11 mouse cellular contexts compared by ENCODE assay signal in the genomic region with DNA sequence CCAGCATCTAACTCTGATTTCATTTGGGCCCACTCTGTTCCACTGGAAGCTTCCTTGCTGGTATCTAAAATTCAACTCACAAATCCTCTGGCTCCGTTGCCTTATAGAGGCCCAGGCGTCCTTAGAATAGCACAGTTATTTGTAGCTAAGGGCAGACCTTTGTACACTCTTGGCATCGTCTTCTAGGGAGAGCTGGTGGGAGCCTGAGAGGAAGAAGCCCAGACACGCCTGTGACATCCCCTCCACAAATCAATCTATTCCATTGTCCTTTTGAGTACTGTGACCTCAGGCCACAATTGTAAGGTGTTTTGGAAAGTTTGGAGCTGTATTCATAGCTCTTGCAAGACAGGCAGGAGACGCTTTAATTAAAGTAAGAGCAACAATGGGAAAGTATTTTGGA. TPM values are rescaled to one million over a fixed set of nuclear protein-coding genes. Genes with fewer than 3 reads are reported as not detected.
DNase-seq lines count a peak whose midpoint lies in the region; ATAC-seq lines count a peak whose summit lies in the region.
"Had no signal": no experiment of that assay in that cellular context is flagged by ENCODE, and none has a peak within 500 bp of the region (broad histone marks: within the 10 kb centered on the region; RNA-seq: fewer than 3 reads in every experiment).

No protein-coding gene starts in this region.

- H3K4me1 ChIP-seq in heart, embryonic 11.5 days (ENCODE audit: control insufficient read depth, insufficient read depth, low read length), result peaks cover 14% of the 10 kb centered on the region; the same call in 1 of the 2 replicates
- peaks cover 35% of the 10 kb centered on the region for H3K4me1 ChIP-seq in heart, embryonic 16.5 days (ENCODE audit: control insufficient read depth, insufficient read depth, low read length)

- no peak for ATAC-seq in heart, embryonic 11.5 days (replicated peaks; ENCODE audit: insufficient number of reproducible peaks, low FRiP score, low TSS enrichment)
- ATAC-seq in heart, embryonic 16.5 days (replicated peaks; ENCODE audit: extremely low read depth, insufficient read depth, low FRiP score), result peak; percentile 75
- ATAC-seq: forebrain, postnatal 0 days had no signal

- H3K27me3 ChIP-seq in heart, embryonic 11.5 days (ENCODE audit: control insufficient read depth, insufficient read depth, low read length), result no peaks in the 10 kb centered on the region
- no peaks in the 10 kb centered on the region for H3K27me3 ChIP-seq in heart, embryonic 16.5 days (ENCODE audit: control insufficient read depth, insufficient read depth, low read length)
- H3K27me3 ChIP-seq: lung, embryonic 15.5 days had no signal

- no peak overlapping the region for H3K4me3 ChIP-seq in heart, embryonic 11.5 days (ENCODE audit: low read depth, low read length)
- H3K4me3 ChIP-seq in heart, embryonic 16.5 days (ENCODE audit: low read length), result no peak overlapping the region
- H3K4me3 ChIP-seq: layer of hippocampus, adult 2 months; lung, embryonic 15.5 days had no signal

- H3K36me3 ChIP-seq in heart, embryonic 11.5 days (ENCODE audit: control insufficient read depth, insufficient read depth, low read length), result no peaks in the 10 kb centered on the region
- 0 out of 2 replicates have a peak, but pooled peaks cover 3% of the 10 kb centered on the region for H3K36me3 ChIP-seq in heart, embryonic 16.5 days (ENCODE audit: control insufficient read depth, insufficient read depth)
- H3K36me3 ChIP-seq: lung, embryonic 15.5 days had no signal

- DNase-seq in heart, adult 18-20 months, result peak; percentile 74 to 89
- peak; percentile 46 for DNase-seq in ZHBTc4 (ENCODE audit: low read depth, low spot score)
- DNase-seq in kidney, postnatal 25 days, result peak; percentile 57 to 81
- DNase-seq in right cerebral cortex, postnatal 14 days, result no peak
- DNase-seq in urinary bladder, postnatal 14 days (ENCODE audit: low spot score), result no peak
- DNase-seq: cerebellum, postnatal 10 days; forebrain, postnatal 0 days had no signal

- no peak overlapping the region for H3K9ac ChIP-seq in heart, embryonic 11.5 days (ENCODE audit: low read depth, low read length)
- no peak overlapping the region for H3K9ac ChIP-seq in heart, embryonic 16.5 days (ENCODE audit: low read length)
- H3K9ac ChIP-seq: forebrain, postnatal 0 days; lung, embryonic 15.5 days had no signal

- H3K9me3 ChIP-seq in heart, embryonic 11.5 days (replicated peaks; ENCODE audit: control insufficient read depth, low read length), result peaks cover 8% of the 10 kb centered on the region
- peaks cover 12% of the 10 kb centered on the region for H3K9me3 ChIP-seq in heart, embryonic 16.5 days (replicated peaks; ENCODE audit: control insufficient read depth, low read length)

- H3K4me2 ChIP-seq in heart, embryonic 11.5 days, result no peak overlapping the region
- 0 out of 2 replicates have a peak overlapping the region, but pooled peaks have one; percentile 11 for H3K4me2 ChIP-seq in heart, embryonic 16.5 days (ENCODE audit: low read depth, low read length)
- H3K4me2 ChIP-seq: lung, embryonic 15.5 days had no signal

- 62% methylated on average over 5 of the region's 5 CpGs for WGBS in heart, embryonic 11.5 days (ENCODE audit: insufficient replicate concordance)
- 38% methylated on average over 5 of the region's 5 CpGs for WGBS in heart, embryonic 16.5 days

- no peak overlapping the region for H3K27ac ChIP-seq in heart, embryonic 11.5 days (ENCODE audit: low read depth, low read length)
- peak overlapping the region; percentile 78 for H3K27ac ChIP-seq in heart, embryonic 16.5 days (ENCODE audit: low read length)
- H3K27ac ChIP-seq: layer of hippocampus, adult 2 months; lung, embryonic 15.5 days had no signal

RNA-seq across cellular contexts. Expression of gene Plpp1, which starts 36.0 kb away (rescaled TPM):
- 10 to 100 TPM; 41.8 to 43.5 TPM for total RNA-seq in heart, adult 18-20 months (2021)
- 37.3 and 41.7 TPM in 2 replicates for polyA plus RNA-seq in heart, embryonic 11.5 days (2014; fragmentation: Nextera tagmentation; extraction: Ambion mirVana)
- 59.3 and 63.2 TPM in 2 replicates for polyA plus RNA-seq in heart, embryonic 16.5 days (2015; fragmentation: Nextera tagmentation; extraction: Ambion mirVana)

Comparison
In these comparisons a context has a peak if more than half of its experiments do, and no peak if none do; other contexts are left out.
1. DNase-seq: peak in heart, adult 18-20 months (2 of 2), ZHBTc4 (single experiment) and kidney, postnatal 25 days (2 of 2); none in right cerebral cortex, postnatal 14 days (single experiment) and urinary bladder, postnatal 14 days (single experiment).